Mouse (Mus musculus) embryonic stem cell, embryonic (primary cell): ENCODE results near the gene Fam171a2.

Experiments used
- CTCF ChIA-PET, 4 experiments: fragments of 300-600 bp in 2 of 4; fragments of 350-600 bp in 2 of 4; sonication (Branson Sonifier 250); formaldehyde crosslinking; loops; one replicate each; lab custom pipeline; 2022; ENCODE audit warnings: inconsistent platforms in 2 of 4; lab: Charles Lee
- POLR2A ChIA-PET, 4 experiments: fragments of 300-600 bp in 2 of 4; fragments of 350-600 bp in 2 of 4; sonication (Branson Sonifier 250); formaldehyde crosslinking; loops; one replicate each; lab custom pipeline; 2022; ENCODE audit warnings: antibody characterized with exemption in 4 of 4, inconsistent platforms in 1 of 4; lab: Charles Lee

The Fam171a2 gene

GRCm38 (mm10) chr11:102404161-102405010 is 43.1 kb downstream of the Fam171a2 start:
- ChIA-PET CTCF (interaction anchor here in 3 of 4 experiments (0.6 to 1.2 kb wide), 3 partner anchors 10 to 96 kb away, joined by 3 to 5 read pairs (median 3); no protein-coding TSS in a partner anchor), POLR2A (interaction anchor here (0.6 to 35.7 kb wide), 20 partner anchors 8 to 156 kb away, joined by 3 to 1349 read pairs (median 5); partner anchors contain the start of genes Rundc3a (in 3 of the 4), Ubtf (in 3 of the 4), BC030867 (in 1 of the 4) and Grn (in 1 of the 4))

- ChIA-PET CTCF (interaction anchor here in 1 of 4 experiments (1.2 kb wide), 1 partner anchor 95 kb away, joined by 3 read pairs; no protein-coding TSS in a partner anchor), POLR2A (interaction anchor here (0.6 to 35.7 kb wide), 16 partner anchors 7 to 128 kb away, joined by 3 to 1349 read pairs (median 4); partner anchors contain the start of genes Rundc3a (in 2 of the 4) and Ubtf (in 2 of the 4))
Observed at GRCm38 (mm10) chr11:102403657-102404056, 43.8 kb downstream of the Fam171a2 start.

- CTCF ChIA-PET = interaction anchor here in 2 of 4 experiments (0.6 to 1.5 kb wide), 2 partner anchors 59 to 93 kb away, joined by 3 read pairs; no protein-coding TSS in a partner anchor
- POLR2A ChIA-PET = interaction anchor here (0.6 to 35.7 kb wide), 25 partner anchors 5 to 210 kb away, joined by 3 to 1349 read pairs (median 5); partner anchors contain the start of genes Rundc3a (in 2 of the 4), Tmub2 (in 2 of the 4) and Ubtf (in 2 of the 4)
Observed at GRCm38 (mm10) chr11:102401898-102402500, 45.5 kb downstream of the Fam171a2 start.

GRCm38 (mm10) chr11:102400513-102401084 is 46.9 kb downstream of the Fam171a2 start:
- ChIA-PET POLR2A (interaction anchor here (0.5 to 35.7 kb wide), 40 partner anchors 6 to 233 kb away, joined by 3 to 1349 read pairs (median 5); partner anchors contain the start of genes Tmub2 (in 3 of the 4), Slc25a39 (in 2 of the 4), Ubtf (in 2 of the 4) and Atxn7l3 (in 1 of the 4)), CTCF (interaction anchor here in 3 of 4 experiments (0.6 to 1.5 kb wide), 4 partner anchors 68 to 360 kb away, joined by 3 to 6 read pairs (median 3); no protein-coding TSS in a partner anchor)

GRCm38 (mm10) chr11:102399610-102400072 is 47.8 kb downstream of the Fam171a2 start:
- POLR2A ChIA-PET = interaction anchor here (0.6 to 35.7 kb wide), 29 partner anchors 7 to 151 kb away, joined by 3 to 1349 read pairs (median 6); partner anchors contain the start of genes Slc25a39 (in 3 of the 4), Tmub2 (in 2 of the 4), Ubtf (in 2 of the 4) and BC030867 (in 1 of the 4)

GRCm38 (mm10) chr11:102399107-102399506 is 48.4 kb downstream of the Fam171a2 start:
- CTCF ChIA-PET = interaction anchor here in 2 of 4 experiments (1.1 to 2.1 kb wide), 4 partner anchors 32 to 90 kb away, joined by 3 to 7 read pairs (median 4); partner anchors contain the start of gene Grn (in 1 of the 2)
- POLR2A ChIA-PET = interaction anchor here in 3 of 4 experiments (0.8 to 35.7 kb wide), 19 partner anchors 8 to 114 kb away, joined by 3 to 1349 read pairs (median 13); partner anchors contain the start of genes Slc25a39 (in 3 of the 3), Ubtf (in 2 of the 3), Grn (in 1 of the 3) and Tmub2 (in 1 of the 3)

More at GRCm38 (mm10) chr11:102399610-102400072, 47.8 kb downstream of the Fam171a2 start:
- CTCF ChIA-PET = interaction anchor here in 2 of 4 experiments (1.1 to 2.1 kb wide), 3 partner anchors 60 to 91 kb away, joined by 3 to 7 read pairs (median 4); no protein-coding TSS in a partner anchor

GRCm38 (mm10) chr11:102398007-102398825 is 49.3 kb downstream of the Fam171a2 start:
- ChIA-PET POLR2A (interaction anchor here in 3 of 4 experiments (0.6 to 35.7 kb wide), 18 partner anchors 9 to 656 kb away, joined by 3 to 1349 read pairs (median 13); partner anchors contain the start of genes Slc25a39 (in 3 of the 3), Grn (in 2 of the 3) and Ubtf (in 2 of the 3)), CTCF (interaction anchor here in 2 of 4 experiments (0.5 to 2.1 kb wide), 7 partner anchors 13 to 175 kb away, joined by 3 to 8 read pairs (median 4); partner anchors contain the start of gene Grn (in 1 of the 2))

- ChIA-PET POLR2A (interaction anchor here (0.5 to 35.7 kb wide), 20 partner anchors 10 to 207 kb away, joined by 3 to 1349 read pairs (median 6); partner anchors contain the start of genes Slc25a39 (in 4 of the 4), Ubtf (in 2 of the 4), G6pc3 (in 1 of the 4) and Grn (in 1 of the 4)), CTCF (interaction anchor here in 1 of 4 experiments (1.3 kb wide), 1 partner anchor 15 kb away, joined by 4 read pairs; no protein-coding TSS in a partner anchor)
Observed at GRCm38 (mm10) chr11:102396671-102397141, 50.8 kb downstream of the Fam171a2 start.

- ChIA-PET POLR2A (interaction anchor here (0.5 to 35.7 kb wide), 16 partner anchors 11 to 294 kb away, joined by 3 to 1349 read pairs (median 13); partner anchors contain the start of genes Slc25a39 (in 4 of the 4), Ubtf (in 2 of the 4), G6pc3 (in 1 of the 4) and Grn (in 1 of the 4)), CTCF (no interaction called here)
Observed at GRCm38 (mm10) chr11:102396263-102396662, 51.2 kb downstream of the Fam171a2 start.

GRCm38 (mm10) chr11:102395250-102395649 is 52.2 kb downstream of the Fam171a2 start:
- ChIA-PET POLR2A (interaction anchor here (0.5 to 35.7 kb wide), 22 partner anchors 12 to 91 kb away, joined by 3 to 1349 read pairs (median 6); partner anchors contain the start of genes Slc25a39 (in 4 of the 4), Ubtf (in 2 of the 4) and Grn (in 1 of the 4)), CTCF (interaction anchor here in 3 of 4 experiments (0.6 to 2.7 kb wide), 5 partner anchors 12 to 86 kb away, joined by 3 to 12 read pairs (median 4); partner anchors contain the start of gene Slc25a39 (in 2 of the 3))

- POLR2A ChIA-PET = interaction anchor here (0.5 to 35.7 kb wide), 25 partner anchors 9 to 164 kb away, joined by 3 to 1349 read pairs (median 6); partner anchors contain the start of genes Slc25a39 (in 4 of the 4), Ubtf (in 2 of the 4) and Grn (in 1 of the 4)
- CTCF ChIA-PET = interaction anchor here (0.6 to 2.7 kb wide), 9 partner anchors 10 to 85 kb away, joined by 3 to 12 read pairs (median 3); partner anchors contain the start of genes Slc25a39 (in 2 of the 4) and Grn (in 1 of the 4)
Observed at GRCm38 (mm10) chr11:102394421-102395124, 52.9 kb downstream of the Fam171a2 start.

GRCm38 (mm10) chr11:102393719-102394420 is 53.6 kb downstream of the Fam171a2 start:
- CTCF ChIA-PET = interaction anchor here in 3 of 4 experiments (0.5 to 2.7 kb wide), 11 partner anchors 10 to 460 kb away, joined by 3 to 12 read pairs (median 3); partner anchors contain the start of genes Grn (in 1 of the 3) and Slc25a39 (in 1 of the 3)
- POLR2A ChIA-PET = interaction anchor here (0.5 to 35.7 kb wide), 53 partner anchors 7 to 736 kb away, joined by 3 to 1349 read pairs (median 4); partner anchors contain the start of genes Slc25a39 (in 4 of the 4), Ubtf (in 3 of the 4), Grn (in 2 of the 4) and Tmub2 (in 2 of the 4)

GRCm38 (mm10) chr11:102393238-102393634 is 54.2 kb downstream of the Fam171a2 start, which contains the start of gene Rundc3a:
Rundc3a (plus strand) TSS chr11:102393403.
- ChIA-PET POLR2A (interaction anchor here (0.6 to 35.7 kb wide), 56 partner anchors 8 to 735 kb away, joined by 3 to 1349 read pairs (median 4); partner anchors contain the start of genes Slc25a39 (in 4 of the 4), Ubtf (in 3 of the 4), Grn (in 2 of the 4) and Tmub2 (in 2 of the 4)), CTCF (interaction anchor here in 2 of 4 experiments (0.5 to 2.7 kb wide), 11 partner anchors 14 to 109 kb away, joined by 3 to 12 read pairs (median 5); partner anchors contain the start of genes Atxn7l3 (in 2 of the 2), Fam171a2 (in 1 of the 2), Grn (in 1 of the 2) and Slc25a39 (in 1 of the 2))
